ENCODE assay signal across 17 mouse cellular contexts in the genomic region with DNA sequence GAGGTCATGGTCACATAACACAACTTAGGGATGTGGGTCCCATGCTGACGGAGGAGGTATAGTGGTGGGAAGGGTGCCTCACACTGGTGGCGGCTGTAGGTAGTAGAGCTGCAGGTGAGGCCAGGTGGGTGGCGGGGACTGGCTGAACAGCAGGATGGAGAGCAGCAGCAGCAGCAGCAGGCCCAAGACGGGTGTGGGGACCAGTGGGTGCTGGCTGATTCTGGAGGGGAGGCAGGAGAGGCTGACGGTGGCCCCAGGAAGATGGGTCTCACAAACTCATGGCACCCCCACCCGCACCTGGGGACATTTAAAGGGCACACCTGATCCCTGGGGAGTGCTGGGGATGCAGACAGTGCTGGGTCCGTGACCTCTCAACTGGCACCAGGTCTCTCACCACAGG.
"Had no signal": no experiment of that assay in that cellular context is flagged by ENCODE, and none has a peak within 500 bp of the region (broad histone marks: within the 10 kb centered on the region; RNA-seq: fewer than 3 reads in every experiment).

No protein-coding gene starts in this region.

- ATAC-seq: liver, embryonic 12.5 days; liver, postnatal 0 days; lung, postnatal 0 days; midbrain, embryonic 13.5 days; midbrain, embryonic 15.5 days; midbrain, embryonic 16.5 days had no signal

- DNase-seq: left cerebral cortex, postnatal 4 days; liver; liver, embryonic 13.5 days; liver, postnatal 0 days; lung, adult 18-20 months; lung, adult 2 months; lung, embryonic 14.5 days; lung, postnatal 10 days; lung, postnatal 14 days; lung, postnatal 36 days; lung, postnatal 4 days; midbrain, embryonic 14.5 days had no signal
